Mouse (Mus musculus) kidney, postnatal 10 days (tissue): ENCODE results near the gene Fignl1.

Experiments
- DNase-seq: peaks from one replicate; pipeline ENCODE4 v3.0.0; 2021; ENCODE audit warnings: mixed read lengths

Fignl1 gene

GRCm38 (mm10) chr11:11808820-11809403 lies at the start of gene Fignl1:
Gene Fignl1 (minus strand): TSS chr11:11808962.
- peak; percentile 97 for DNase-seq

- DNase-seq: no peak
These were observed 48.2 kb upstream of the Fignl1 start for GRCm38 (mm10) chr11:11856959-11857358.

- DNase-seq: peak; percentile 18
These were observed 46.9 kb upstream of the Fignl1 start for GRCm38 (mm10) chr11:11855685-11856131.

DNA sequence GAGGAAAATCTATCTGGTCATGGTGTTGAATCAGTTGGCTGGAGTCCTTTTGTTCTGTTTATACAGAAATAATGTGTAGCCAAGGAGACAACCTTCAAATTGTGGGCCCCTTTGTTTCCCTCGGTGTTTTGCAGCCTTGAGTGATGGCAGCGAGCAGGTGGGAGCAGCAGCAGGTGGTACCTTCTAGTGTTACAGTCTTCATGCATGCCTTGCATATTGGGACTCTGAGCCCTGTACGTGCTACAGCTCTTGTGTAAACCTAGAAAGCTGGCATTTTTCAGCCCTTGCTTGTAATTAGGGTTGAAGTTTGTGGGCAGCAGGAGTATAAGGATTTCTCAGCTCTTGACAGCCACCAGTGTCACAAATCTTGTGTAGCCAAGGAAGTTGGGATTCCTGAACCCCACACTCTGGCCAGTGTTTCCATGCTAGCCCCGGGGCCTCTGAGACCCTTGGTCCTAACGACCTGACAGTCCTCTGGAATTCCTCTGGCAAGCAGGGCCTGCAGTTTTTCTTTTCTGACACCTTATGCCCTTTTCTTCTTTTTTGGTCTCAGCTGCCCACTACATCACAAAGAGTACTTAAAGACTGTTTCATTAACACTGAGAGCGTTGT lies 46.4 kb upstream of the Fignl1 start:
- DNase-seq: no peak

DNA sequence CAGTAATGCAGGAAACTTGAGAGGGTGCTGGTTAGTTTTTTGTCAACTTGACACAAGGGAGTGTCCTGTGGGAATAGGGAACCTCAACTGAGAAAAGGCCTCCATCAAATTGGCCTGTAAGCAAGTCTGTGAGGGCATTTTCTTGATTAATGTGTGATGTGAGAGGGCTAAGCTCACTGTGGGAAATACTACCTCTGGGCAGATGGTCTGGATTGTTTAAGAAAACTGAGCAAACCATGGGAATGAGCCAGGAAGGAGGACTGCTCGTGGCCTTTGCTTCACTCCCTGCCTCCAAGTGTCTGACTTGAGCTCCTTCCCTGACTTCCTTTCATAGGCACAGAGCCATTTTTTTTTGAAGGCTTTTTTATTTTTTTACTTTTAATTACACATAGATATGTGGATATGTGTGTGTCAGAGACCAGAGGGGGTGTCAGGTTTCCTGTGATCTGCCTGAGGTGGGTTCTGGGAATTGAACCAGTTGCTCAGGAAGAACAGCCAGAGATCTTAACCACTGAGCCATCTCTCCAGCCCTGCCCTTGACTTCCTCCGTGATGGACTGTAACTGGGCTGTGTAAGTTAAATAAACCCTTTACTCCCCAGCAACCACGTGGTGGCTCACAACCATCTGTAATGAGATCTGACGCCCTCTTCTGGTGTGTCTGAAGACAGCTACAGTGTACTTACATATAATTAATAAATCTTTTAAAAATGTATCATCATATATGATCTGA lies 45.1 kb upstream of the Fignl1 start:
- DNase-seq: no peak

DNA sequence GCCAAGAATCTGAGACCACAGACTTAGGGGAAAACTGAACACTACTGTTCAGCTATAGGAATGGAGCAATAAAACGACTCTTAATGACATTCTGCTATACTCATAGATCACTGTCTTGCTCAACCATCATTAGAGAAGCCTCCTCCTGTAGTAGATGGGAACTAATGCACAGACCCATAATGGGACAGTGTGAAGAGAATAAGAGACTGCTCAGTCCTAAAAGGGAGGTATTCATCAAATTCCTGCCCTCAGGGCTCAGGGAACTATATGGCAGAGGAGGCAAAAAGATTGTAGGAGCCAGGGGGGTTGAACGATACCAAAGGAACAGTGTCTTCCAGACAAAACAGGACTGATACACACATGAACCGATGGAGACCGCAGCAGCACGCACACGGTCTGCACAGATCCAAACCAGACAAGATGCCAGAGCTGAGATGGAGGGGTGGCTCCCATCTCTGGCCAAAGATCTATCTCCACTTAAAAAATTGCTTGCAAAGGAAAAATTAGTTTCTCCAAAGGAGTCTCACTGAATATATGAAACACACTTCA lies 43.3 kb upstream of the Fignl1 start:
- DNase-seq: no peak

DNA sequence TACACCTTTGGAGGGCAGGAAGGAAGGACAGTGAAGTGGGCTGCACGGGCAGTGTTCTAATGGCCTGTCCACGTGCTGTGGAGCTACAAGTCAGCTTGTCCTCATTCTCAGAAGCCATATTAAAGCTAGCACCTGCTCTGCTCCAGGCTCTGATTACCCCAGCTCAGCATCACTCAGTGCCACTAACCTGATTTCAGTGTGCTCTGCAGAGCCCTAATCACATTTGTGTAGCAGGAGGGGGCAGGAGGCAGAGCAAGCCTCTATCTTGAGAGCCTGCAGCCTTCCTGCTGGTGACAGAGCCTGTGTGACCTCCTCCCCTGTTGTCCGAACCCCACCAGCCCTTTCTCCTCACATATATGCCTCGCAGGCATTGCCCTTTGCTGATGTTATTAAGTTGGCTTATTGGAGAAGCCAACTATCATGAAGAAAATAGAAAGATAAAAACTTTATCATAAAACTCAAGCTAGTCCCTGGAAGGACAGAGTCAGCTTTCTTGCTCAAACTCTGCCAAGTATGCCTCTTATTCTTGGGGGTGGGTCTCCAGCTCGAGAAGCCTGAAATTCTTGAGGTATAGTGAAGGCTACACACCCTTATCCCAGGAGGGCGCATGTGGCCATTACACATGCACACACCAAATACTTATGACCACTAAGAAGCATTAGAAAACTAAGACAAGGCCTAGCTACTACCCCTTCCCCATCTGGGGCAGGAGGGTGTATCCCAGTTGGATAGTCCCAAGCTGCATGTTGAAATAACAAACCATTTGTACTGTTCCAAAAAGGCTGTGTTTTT lies 41.9 kb upstream of the Fignl1 start:
- no peak for DNase-seq

DNA sequence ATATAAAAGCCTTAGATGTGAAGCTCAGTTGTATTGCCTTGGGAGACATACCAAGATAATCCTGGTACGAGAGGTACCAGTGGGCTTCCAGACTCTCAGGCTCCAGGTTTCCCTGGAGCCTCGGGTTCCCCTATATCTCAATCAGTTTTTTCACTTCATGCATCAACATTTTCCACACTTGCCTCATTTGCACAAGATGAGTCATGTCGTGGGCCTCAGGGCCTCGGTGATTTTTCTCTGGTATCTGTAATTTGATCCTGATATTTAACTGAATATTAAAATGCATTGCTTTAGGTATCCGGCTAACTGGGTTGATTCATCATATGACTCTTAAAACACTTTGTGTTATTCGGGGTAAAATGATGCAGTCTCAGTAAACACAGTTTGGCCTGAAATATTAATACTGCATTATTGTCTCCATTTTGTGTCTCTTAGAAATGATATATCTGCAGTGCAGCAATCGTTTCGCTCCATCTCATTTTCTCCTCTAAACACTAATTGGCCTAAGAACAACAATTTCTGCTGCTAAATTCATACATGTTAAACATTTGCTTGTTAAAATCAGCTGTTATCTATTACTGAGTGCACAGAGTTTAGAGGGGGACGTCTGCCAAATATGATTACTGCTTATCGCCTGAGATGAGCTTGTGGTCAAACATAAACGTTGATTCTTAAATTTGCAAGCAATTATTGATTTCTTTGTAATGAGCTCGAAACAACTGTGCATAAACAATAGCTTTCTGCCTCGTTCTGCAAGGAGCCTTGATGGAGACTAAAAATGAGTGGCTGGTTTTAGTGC lies 41.0 kb upstream of the Fignl1 start:
- no peak for DNase-seq

DNA sequence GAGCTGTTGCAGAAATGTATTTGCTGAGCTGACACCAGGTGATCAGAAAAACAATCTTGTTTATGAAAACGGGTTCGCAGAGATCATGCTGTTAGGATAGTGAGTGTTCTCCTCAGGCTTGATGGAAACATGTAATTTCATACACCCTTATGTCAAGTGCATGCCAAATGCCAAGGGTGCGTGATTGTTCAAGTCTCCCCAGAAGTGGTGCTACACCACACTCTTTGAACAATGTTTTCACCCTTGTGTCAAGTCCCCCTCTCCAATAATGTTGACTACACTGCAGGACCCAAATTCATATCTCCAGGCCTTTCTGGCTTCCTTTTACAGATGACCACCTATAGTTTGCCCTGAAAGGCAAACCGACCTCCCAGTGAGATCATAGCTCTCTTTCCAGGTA lies 39.7 kb upstream of the Fignl1 start:
- no peak for DNase-seq

- no peak for DNase-seq
These were observed 36.3 kb upstream of the Fignl1 start for GRCm38 (mm10) chr11:11845044-11845443.

GRCm38 (mm10) chr11:11844367-11844971 lies 35.7 kb upstream of the Fignl1 start:
- DNase-seq: peak; percentile 69

DNA sequence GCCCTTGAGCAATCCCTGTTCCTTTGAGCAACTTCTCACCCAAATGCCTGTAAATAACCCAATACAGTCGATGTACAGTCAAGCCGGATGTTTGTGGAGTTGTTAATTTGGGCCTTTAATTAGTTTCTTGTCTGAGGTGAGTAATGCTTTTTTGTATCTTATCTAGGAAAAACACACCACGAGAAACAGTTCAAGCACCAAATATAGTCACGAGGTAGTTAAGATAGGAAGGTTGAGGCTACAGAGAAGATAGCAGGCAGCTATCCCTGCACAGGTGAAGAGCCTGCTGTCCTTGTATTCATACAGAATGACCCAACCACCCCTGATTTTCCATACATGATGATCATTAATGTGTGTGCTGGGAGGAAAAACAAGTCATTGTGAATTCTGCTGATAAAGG lies 32.8 kb upstream of the Fignl1 start:
- DNase-seq: no peak

DNA sequence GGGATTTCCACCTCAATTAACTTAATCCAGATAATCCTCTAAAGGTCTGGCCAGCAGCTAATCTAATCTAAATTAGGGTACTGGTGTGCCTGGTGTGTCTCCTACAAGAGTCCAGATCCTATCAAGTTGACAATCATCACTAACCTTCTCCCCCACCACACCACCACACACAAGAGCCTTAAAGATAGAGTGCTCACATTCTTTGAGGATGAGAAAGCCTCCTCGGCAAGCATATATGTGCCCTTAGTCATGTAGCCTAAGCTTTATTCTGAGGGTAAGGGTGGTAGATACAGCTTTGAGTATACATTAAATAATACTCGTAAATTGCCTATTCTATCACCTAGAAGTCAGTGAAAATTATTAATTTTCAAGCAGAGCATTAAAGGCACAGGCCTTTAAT lies 32.0 kb upstream of the Fignl1 start:
- DNase-seq: no peak

GRCm38 (mm10) chr11:11839874-11840273 lies 31.1 kb upstream of the Fignl1 start:
- no peak for DNase-seq

GRCm38 (mm10) chr11:11837384-11837783 lies 28.6 kb upstream of the Fignl1 start:
- DNase-seq: no peak

DNA sequence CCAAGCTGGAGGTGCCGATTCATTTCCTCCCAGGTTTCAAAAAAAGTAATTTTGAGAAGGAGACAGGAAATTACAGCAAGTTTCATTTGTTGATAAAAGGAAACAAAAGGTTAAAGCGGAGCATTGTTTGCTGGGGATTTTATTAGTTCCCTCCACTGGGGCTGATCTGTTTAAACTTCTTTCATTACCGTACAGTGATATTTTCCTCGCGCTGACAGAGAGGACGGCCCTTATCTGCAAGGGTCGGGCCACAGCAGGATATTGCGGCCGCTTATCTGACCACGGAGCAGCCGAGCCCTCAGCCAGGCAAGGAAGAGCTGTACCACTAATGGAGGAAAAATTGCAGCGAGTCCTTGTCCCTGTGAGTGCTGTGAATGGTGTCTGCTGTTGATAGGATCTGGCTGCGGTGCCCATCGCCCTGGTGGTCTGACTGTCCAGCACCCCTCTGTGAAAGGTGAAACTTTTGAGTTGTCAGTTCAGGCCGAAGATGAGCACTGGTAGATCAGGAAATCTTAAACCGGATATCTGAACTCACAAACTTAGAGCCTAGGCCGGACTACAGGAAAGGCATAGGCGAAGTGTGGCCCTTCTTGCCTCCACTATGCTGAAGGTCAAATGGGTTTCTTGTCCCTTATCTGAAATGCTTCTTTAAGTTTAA lies 28.1 kb upstream of the Fignl1 start:
- peak; percentile 62 for DNase-seq

DNA sequence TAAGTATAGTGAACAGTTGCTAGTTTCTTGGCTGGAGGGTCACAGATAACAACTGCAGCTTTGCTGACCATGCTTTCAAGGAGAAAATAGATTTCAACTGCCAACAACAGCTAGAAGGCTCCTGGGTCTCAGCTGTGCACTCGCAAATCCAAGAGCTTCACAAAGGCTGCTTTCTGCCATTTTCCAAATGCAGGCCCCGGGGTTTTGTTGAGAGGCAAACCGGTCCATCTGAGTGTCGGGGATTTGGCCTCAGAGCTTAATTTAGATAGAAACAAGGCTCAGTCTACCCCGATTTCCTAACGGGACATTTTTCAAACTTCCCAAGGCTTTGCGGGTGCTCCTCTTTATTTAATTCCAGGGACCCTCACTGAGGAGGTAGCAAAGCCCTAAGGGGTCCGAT lies 27.5 kb upstream of the Fignl1 start:
- DNase-seq: no peak

GRCm38 (mm10) chr11:11835791-11836190 lies 27.0 kb upstream of the Fignl1 start:
- DNase-seq: no peak

- DNase-seq: no peak
These were observed 26.6 kb upstream of the Fignl1 start for GRCm38 (mm10) chr11:11835361-11835760.

DNA sequence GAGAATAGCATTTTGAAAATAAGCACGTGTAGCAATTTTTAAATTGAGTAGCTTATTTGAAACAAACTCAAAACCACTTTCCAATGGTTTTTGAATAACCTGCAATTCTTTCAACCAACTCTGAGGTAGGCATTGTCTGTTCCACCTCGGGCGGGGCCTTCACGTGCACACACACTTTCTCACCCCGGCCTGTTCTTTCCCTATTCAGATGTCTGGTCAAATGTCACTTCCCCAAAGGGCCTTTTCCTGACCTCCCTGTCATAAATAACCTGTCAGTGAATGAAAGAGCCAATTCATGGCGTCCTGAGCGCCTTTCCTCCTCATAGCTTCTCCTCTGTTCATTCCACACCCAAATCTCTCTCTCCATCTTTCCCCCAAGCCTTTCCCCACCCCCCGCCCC lies 24.3 kb upstream of the Fignl1 start:
- peak; percentile 13 for DNase-seq

DNA sequence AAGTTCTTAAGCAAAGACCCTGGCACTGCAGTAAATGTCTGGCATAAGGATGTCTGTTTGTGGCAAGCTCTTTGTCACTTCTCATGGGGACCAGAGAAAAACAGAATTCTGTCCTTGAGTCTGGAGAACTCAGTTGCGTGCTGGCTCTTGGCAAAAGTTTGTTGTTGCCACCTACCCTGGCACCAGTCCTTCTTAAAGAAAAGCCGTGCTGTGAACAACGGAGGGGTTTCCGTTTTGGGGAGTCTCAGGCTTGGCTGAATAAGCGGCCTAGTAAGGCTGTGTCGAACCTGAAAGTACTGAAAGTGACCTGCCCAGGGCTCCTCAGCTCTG lies 24.0 kb upstream of the Fignl1 start:
- DNase-seq: peak; percentile 10
